Mouse (Mus musculus): Measurements from ENCODE around the gene Hpd.

DNA sequence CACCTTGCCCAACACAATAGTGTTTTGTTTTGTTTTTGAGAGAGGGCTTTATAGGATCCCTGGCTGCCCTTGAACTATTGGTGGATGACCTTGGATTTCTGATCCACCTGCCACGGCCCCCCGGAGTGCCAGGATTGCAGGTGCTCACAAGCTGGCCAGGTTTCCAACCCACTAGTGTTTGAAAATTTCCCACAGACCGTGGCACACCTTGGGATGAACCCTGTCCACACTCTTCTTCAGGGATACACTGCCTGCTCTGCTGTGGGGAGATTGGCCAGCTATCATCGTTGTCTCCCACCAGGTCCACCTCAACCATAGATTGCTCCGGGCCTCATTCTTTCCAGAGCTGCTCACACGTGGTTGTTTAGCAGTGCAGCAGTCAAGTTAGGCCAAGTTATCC lies 12.3 kb upstream of the Hpd start:
- TF ChIP-seq CTCF (IDR thresholded peaks at IDR 0.05) (no peak), EP300 (IDR thresholded peaks at IDR 0.05) (no peak)

Data from lung, postnatal 0 days (tissue).